Mouse (Mus musculus) bone marrow macrophage, adult 2 months (primary cell): ENCODE results near the gene Stx2. TPM values are rescaled to one million over a fixed set of nuclear protein-coding genes. Genes with fewer than 3 reads are reported as not detected.

ENCODE experiments used
- H3K27ac ChIP-seq: 2 replicates; pipeline ENCODE4 v1.5.1; 2012; ENCODE audit warnings: low read depth, low read length; ENCODE audit not compliant: insufficient read depth
- H3K4me1 ChIP-seq: 2 replicates; pipeline ENCODE4 v1.6.1; 2012; ENCODE audit warnings: low read length; ENCODE audit not compliant: control insufficient read depth, insufficient read depth
- H3K4me3 ChIP-seq: 2 replicates; pipeline ENCODE4 v1.5.1; 2012; ENCODE audit warnings: mild to moderate bottlenecking, low read length, moderate library complexity; ENCODE audit not compliant: insufficient read depth
- CTCF ChIP-seq: IDR thresholded peaks from 2 replicates; pipeline ENCODE4 v1.5.1; 2012; ENCODE audit warnings: low read depth, mild to moderate bottlenecking, low read length, moderate library complexity
- POLR2A ChIP-seq: IDR thresholded peaks from 2 replicates; pipeline ENCODE4 v1.6.1; 2012; ENCODE audit warnings: mild to moderate bottlenecking, low read depth, low read length, borderline replicate concordance
- polyA plus RNA-seq: library from polyadenylated mRNA; stranded (reverse); fragments of >200 nt; gene quantifications from 2 replicates; pipeline ENCODE4 v1.2.4, GENCODE M21; 2012; ENCODE audit not compliant: missing spikeins, insufficient read depth, insufficient read length

Stx2 gene
- polyA plus RNA-seq, 1 experiment: 112 TPM

DNA sequence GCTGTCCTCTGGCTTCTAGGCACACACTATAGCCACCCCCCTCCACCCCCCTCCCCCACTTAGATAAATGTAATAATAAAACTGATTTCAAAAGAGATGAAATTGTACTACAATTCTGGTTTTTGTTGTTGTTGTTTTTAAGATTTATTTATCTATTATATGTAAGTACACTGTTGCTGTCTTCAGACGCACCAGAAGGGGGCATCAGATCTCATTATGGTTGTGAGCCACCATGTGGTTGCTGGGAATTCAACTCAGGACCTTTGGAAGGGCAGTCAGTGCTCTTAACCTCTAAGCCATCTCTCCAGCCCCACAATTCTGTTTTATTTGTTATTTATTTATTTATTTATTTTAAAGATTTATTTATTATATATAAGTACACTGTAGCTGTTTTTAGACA lies 18.3 kb upstream of the Stx2 start:
- Histone ChIP-seq H3K4me3 (no peak overlapping the region), H3K27ac (no peak overlapping the region), H3K4me1 (no peaks in the 10 kb centered on the region)
- TF ChIP-seq CTCF (no peak), POLR2A (no peak)

DNA sequence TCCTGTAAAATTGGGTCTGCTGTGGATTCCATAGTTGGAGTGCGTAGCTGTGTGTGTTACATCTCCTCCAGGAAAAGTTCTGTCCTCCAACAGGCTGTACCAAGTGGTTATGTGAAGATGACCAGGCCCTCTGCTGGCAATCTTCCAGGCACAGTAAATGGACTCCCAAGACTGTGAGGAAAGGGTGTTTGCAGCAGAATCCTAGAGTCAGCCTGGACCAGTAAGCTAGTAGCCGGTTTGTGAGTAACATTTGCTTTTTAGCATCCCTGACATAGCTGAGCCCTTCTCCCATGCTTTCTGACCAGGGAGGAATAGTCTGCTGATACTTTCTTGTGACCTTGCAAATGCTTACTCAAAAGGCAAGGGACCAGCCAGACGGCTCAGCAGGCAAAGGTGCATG lies 17.8 kb upstream of the Stx2 start:
- H3K4me1 ChIP-seq: no peaks in the 10 kb centered on the region
- no peak overlapping the region for H3K27ac ChIP-seq
- TF ChIP-seq CTCF: no peak
- TF ChIP-seq POLR2A: no peak
- H3K4me3 ChIP-seq: no peak overlapping the region

DNA sequence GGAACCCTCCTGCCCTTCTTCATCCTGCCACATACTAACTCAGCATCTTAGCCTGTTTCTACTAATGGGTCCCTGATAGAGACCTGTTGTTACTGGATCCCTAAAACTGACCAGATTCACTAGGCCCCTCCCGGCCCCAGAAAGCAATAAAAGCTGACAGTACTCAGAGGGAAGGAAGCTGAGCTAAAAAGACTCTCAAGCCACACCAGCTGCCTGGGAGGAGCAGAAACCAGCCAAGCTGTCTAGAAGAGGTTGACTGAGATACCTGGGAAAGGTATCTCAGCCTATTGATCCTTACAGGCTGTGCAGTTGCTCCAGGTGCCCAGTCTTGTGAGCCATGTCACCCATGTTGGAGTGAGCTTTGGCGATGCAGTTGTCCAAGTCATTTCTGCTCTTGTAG lies 17.4 kb upstream of the Stx2 start:
- TF ChIP-seq POLR2A (no peak), CTCF (no peak)
- no peaks in the 10 kb centered on the region for H3K4me1 ChIP-seq
- H3K27ac ChIP-seq: no peak overlapping the region
- H3K4me3 ChIP-seq: no peak overlapping the region

DNA sequence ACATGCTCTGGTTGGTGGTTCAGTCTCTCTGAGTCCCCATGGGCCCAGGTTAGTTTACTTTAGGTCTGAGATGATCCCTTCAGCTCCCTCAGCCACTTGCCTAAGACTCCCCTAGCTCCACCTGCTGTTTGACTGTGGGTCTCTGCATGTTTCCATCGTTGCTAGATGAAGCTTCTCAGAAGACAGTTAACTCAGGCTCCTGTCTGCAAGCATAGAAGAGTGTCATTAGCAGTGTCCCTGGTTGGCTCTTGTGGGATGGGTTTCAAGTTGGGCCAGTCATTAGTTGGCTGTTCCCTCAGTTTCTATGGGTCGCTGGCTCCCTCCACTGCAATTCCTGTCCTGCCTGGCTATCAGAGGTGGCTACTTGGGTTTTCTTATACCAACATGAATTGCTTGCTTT lies 16.7 kb upstream of the Stx2 start:
- Histone ChIP-seq H3K4me1 (no peaks in the 10 kb centered on the region), H3K27ac (no peak overlapping the region), H3K4me3 (no peak overlapping the region)
- TF ChIP-seq CTCF (no peak), POLR2A (no peak)

DNA sequence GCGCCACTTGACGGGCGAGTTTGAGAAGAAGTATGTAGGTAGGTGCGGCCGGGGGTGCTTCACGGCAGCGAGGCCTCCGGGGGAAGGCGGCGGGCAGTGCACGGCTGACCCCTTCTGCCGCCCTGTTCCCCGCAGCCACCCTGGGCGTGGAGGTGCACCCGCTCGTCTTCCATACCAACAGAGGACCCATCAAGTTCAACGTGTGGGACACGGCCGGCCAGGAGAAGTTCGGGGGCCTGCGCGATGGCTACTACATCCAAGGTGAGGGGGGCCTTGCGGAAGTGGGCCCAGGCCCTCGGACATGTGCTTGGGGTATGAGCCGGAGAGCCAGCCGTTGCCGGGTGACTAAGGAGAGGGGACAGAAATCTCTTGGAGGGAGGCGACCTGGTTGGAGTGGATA lies 12.4 kb upstream of the Stx2 start:
- Histone ChIP-seq H3K4me3 (peak overlapping the region; percentile 74), H3K4me1 (peaks cover 3% of the 10 kb centered on the region; the same call in 1 of the 2 replicates), H3K27ac (peak overlapping the region; percentile 95)
- no peak for TF ChIP-seq CTCF
- TF ChIP-seq POLR2A: no peak

DNA sequence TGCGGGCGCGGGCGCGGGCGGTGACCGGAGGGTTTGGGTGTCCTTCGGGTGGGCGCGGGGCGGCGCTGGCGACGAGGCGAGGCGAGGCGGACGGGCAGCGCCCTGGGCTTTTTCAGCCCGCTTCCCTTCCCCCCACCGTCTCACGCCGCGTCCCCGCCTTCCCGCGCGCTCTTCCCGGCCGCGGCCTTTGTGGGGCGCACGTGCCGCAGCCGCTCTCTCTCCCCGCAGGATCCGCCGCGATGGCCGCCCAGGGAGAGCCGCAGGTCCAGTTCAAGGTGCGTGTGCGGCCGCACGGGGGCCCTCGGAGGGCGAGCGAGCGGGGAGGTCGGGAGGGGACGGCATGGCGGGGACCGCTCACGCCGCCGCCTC lies 11.9 kb upstream of the Stx2 start:
- no peak for TF ChIP-seq POLR2A
- H3K4me1 ChIP-seq: peaks cover 3% of the 10 kb centered on the region; the same call in 1 of the 2 replicates
- H3K4me3 ChIP-seq: peak overlapping the region; percentile 74
- H3K27ac ChIP-seq: peak overlapping the region; percentile 95

DNA sequence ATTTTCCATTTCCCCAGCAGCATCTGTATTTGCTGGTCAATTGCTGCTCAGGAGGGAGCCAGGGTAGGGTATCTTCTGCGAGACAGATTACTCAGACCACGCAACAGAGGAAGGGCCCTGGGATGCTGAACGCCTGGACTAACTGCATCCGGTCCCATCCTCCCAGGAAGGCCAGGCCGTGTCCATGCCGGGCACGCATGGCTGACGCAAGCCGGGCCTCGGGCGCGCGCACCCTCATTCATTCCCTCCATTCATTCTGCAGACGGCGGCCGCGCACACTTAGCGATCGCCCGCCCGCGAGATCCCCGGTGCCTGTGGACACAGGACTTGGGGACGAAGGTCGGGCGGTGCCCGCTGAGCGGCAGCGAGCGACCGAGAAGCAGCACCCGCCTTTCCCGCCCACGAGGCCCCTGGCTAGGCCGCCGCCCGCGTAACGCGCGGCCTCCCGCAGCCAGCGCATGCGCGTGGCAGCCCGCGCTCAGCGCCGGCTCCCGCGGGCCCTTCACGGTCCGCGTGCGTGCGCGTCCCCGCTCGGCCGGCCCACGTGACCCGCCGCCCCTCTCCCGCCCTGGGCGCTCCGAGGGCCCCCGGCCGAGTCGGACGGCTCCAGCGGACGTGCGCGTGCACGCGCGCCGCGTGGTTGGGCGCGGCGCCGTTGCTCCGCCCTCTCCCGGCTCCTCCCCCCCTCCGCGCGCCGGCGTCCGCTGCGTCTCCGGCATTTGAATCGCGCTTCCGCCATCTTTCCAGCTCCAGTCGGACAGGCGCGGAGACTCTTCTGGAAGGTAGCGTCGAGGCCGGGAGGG lies 11.3 kb upstream of the Stx2 start, which contains the start of gene Ran:
TSS of gene Ran (plus strand) at position 573 of the 803 bp plus-strand sequence.
- TF ChIP-seq CTCF (no peak), POLR2A (no peak)
- H3K27ac ChIP-seq: peak within 1 kb of the TSS; percentile 95
- peak within 1 kb of the TSS; percentile 78 for H3K4me3 ChIP-seq
- H3K4me1 ChIP-seq: peaks cover 3% of the 10 kb centered on the region; the same call in 1 of the 2 replicates

DNA sequence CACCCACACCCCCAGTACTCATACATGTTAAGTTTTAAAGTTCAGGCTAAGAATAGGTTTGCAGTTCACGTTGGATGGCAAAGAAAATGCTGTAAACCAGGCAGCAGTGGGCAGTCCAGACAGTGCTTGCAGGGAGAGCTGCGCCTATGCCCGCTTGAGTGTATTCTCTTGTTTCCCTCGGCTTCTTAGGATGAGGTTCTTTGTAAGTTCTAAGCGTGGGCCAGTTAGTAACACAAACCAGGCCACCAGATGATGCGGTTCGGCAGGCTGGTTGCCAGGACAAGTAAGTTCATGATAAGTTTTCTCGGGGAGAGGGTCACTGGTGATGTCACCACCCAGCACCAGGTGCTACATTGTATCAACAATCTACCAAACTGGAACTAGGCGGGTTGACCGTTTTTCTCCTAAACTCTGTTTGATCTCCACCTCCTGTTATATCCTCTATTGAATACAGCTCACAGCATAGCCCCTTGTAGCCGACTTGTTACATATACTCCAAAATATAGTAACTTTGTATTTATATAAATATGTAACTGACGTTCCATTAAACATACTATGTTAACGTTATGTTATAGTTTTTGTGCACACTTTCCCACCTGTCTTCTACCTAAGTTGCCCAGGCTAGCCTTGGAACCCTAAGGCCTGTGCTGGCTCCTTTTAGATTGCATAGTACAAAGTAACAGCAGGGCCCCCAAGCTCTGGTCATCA lies 10.6 kb upstream of the Stx2 start:
- peak overlapping the region; percentile 92 for H3K27ac ChIP-seq
- TF ChIP-seq CTCF (no peak), POLR2A (no peak)
- H3K4me3 ChIP-seq: peak overlapping the region; percentile 78
- H3K4me1 ChIP-seq: peaks cover 3% of the 10 kb centered on the region; the same call in 1 of the 2 replicates

DNA sequence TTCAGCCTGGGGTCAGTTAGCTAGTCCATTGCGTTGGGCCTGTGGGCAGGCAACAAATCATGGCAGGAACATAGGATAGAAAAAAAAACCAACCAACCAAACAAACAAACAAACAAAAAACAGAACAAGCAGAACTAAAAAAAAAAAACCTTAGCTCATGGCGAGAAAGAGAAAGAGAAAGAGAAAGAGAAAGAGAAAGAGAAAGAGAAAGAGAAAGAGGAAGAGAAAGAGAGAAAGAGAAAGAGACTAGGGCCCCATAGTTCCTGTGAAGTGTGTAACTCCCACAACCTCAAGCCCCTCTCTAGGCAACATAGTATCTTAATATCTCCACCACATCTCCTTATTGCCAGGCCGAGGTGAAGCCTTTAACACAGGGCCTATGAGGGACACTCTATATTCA lies 8.0 kb upstream of the Stx2 start:
- no peak for TF ChIP-seq CTCF
- no peak for TF ChIP-seq POLR2A
- Histone ChIP-seq H3K27ac (no peak overlapping the region), H3K4me3 (no peak overlapping the region), H3K4me1 (peaks cover 3% of the 10 kb centered on the region; the same call in 1 of the 2 replicates)

DNA sequence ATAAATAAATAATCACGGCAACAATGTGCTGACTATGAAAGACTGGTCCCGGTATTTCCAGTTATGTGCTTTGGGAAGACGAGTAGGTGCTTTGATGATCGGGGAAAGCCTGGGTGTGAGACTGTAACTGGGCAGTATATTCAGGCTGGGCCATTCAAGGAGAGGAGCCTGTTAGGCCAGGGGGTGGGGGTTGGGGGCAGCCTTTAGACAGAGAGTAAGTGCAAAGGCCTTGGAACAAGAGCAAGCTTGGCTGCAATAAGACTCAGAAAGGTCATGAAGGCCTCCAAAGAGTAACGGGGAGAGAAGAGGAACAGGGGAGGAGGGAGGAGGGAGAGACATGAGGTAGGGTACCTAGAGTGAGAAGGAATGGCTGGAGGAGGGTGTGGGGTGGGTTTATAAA lies 7.2 kb upstream of the Stx2 start:
- TF ChIP-seq CTCF (no peak), POLR2A (no peak)
- no peak overlapping the region for H3K27ac ChIP-seq
- H3K4me3 ChIP-seq: no peak overlapping the region
- peaks cover 3% of the 10 kb centered on the region; the same call in 1 of the 2 replicates for H3K4me1 ChIP-seq
